Mouse (Mus musculus) embryonic facial prominence, embryonic 14.5 days (tissue): ENCODE measurements at regions not wholly inside any gene's neighbourhood (a gene's known extent, or its start where the extent isn't known, plus 50 kb on each side); places are given as distances from the start of the nearest gene placed in this dataset.

Experiments used
- ATAC-seq: fragments of 200-750 bp; cut with Nextera tagmentation; 2 replicates; pipeline ENCODE4 v1.8.0; 2017; ENCODE audit warnings: low read depth, moderate number of reproducible peaks, moderate TSS enrichment
- DNase-seq: peaks from one replicate; pipeline ENCODE4 v3.0.0-alpha.2; 2015; ENCODE audit warnings: low spot score
- H3K27ac ChIP-seq: fragments of 300-500 bp; sonication (generic); replicated peaks from 2 replicates; pipeline ENCODE4 v1.5.1; 2014; ENCODE audit warnings: low read depth, mild to moderate bottlenecking, low read length, moderate library complexity
- H3K27me3 ChIP-seq: fragments of 300-500 bp; sonication (generic); replicated peaks from 2 replicates; pipeline ENCODE4 v1.6.1; 2014; ENCODE audit warnings: low read length; ENCODE audit not compliant: control insufficient read depth, insufficient read depth
- H3K36me3 ChIP-seq: fragments of 300-500 bp; sonication (generic); 2 replicates; pipeline ENCODE4 v1.6.1; 2014; ENCODE audit warnings: low read length, mixed read lengths; ENCODE audit not compliant: control insufficient read depth, insufficient read depth
- H3K4me1 ChIP-seq: fragments of 300-500 bp; sonication (generic); 2 replicates; pipeline ENCODE4 v1.6.1; 2014; ENCODE audit warnings: antibody characterized with exemption, low read length; ENCODE audit not compliant: control insufficient read depth, insufficient read depth
- H3K4me2 ChIP-seq: fragments of 300-500 bp; sonication (generic); 2 replicates; pipeline ENCODE4 v1.6.1; 2014; ENCODE audit warnings: low read depth, mild to moderate bottlenecking, low read length, moderate library complexity, mixed read lengths
- H3K4me3 ChIP-seq: fragments of 300-500 bp; sonication (generic); 2 replicates; pipeline ENCODE4 v1.5.1; 2014; ENCODE audit warnings: low read depth, mild to moderate bottlenecking, low read length
- H3K9ac ChIP-seq: fragments of 300-500 bp; sonication (generic); 2 replicates; pipeline ENCODE4 v1.6.1; 2014; ENCODE audit warnings: low read depth, mild to moderate bottlenecking, low read length, moderate library complexity, mixed read lengths
- H3K9me3 ChIP-seq: fragments of 300-500 bp; sonication (generic); 2 replicates; pipeline ENCODE4 v1.6.1; 2016; ENCODE audit warnings: low read length; ENCODE audit not compliant: control insufficient read depth
- WGBS: fragments of 180-500 bp; shearing (Covaris S2); extraction: QIAGEN DNeasy Blood & Tissue Kit; methylation state at CpG from one replicate; pipeline ENCODE4 v1.1.7; 2014; 5-methylcytosine and 5-hydroxymethylcytosine counted together

- H3K9ac ChIP-seq: no peak overlapping the region
- H3K36me3 ChIP-seq: no peaks in the 10 kb centered on the region
- H3K27ac ChIP-seq: no peak overlapping the region
- no peaks in the 10 kb centered on the region for H3K9me3 ChIP-seq
- 82% methylated on average over 6 of the region's 6 CpGs for whole genome bisulfite sequencing
- H3K4me2 ChIP-seq: no peak overlapping the region
- H3K4me1 ChIP-seq: no peaks in the 10 kb centered on the region
- no peak overlapping the region for H3K4me3 ChIP-seq
- no peak for ATAC-seq
- DNase-seq: no peak
- H3K27me3 ChIP-seq: no peaks in the 10 kb centered on the region
These were observed 130.7 kb downstream of the Cep170 start for GRCm38 (mm10) chr1:176683146-176683545.

GRCm38 (mm10) chr1:176681971-176682370, 131.9 kb downstream of the Cep170 start:
- H3K4me2 ChIP-seq: no peak overlapping the region
- no peaks in the 10 kb centered on the region for H3K36me3 ChIP-seq
- H3K27ac ChIP-seq: no peak overlapping the region
- 81% methylated on average over 8 of the region's 8 CpGs for WGBS
- H3K4me3 ChIP-seq: no peak overlapping the region
- no peaks in the 10 kb centered on the region for H3K4me1 ChIP-seq
- ATAC-seq (no peak), DNase-seq (no peak)
- no peak overlapping the region for H3K9ac ChIP-seq
- H3K9me3 ChIP-seq: no peaks in the 10 kb centered on the region
- no peaks in the 10 kb centered on the region for H3K27me3 ChIP-seq

- no peak overlapping the region for H3K4me3 ChIP-seq
- no peaks in the 10 kb centered on the region for H3K4me1 ChIP-seq
- no peaks in the 10 kb centered on the region for H3K9me3 ChIP-seq
- H3K27ac ChIP-seq: no peak overlapping the region
- ATAC-seq (no peak), DNase-seq (no peak)
- no peak overlapping the region for H3K9ac ChIP-seq
- H3K27me3 ChIP-seq: no peaks in the 10 kb centered on the region
- no peaks in the 10 kb centered on the region for H3K36me3 ChIP-seq
- no peak overlapping the region for H3K4me2 ChIP-seq
These were observed 138.7 kb downstream of the Cep170 start for GRCm38 (mm10) chr1:176675184-176675583.

GRCm38 (mm10) chr1:176671081-176671480, 142.8 kb downstream of the Cep170 start:
- Histone ChIP-seq H3K27ac (no peak overlapping the region), H3K9me3 (no peaks in the 10 kb centered on the region), H3K4me2 (no peak overlapping the region), H3K27me3 (no peaks in the 10 kb centered on the region), H3K4me3 (no peak overlapping the region), H3K36me3 (no peaks in the 10 kb centered on the region), H3K9ac (no peak overlapping the region), H3K4me1 (no peaks in the 10 kb centered on the region)
- ATAC-seq (no peak), DNase-seq (no peak)
- 78% methylated on average over 3 of the region's 3 CpGs for WGBS

GRCm38 (mm10) chr1:176667552-176668306, 146.1 kb downstream of the Cep170 start:
- Histone ChIP-seq H3K27ac (no peak overlapping the region), H3K4me3 (no peak overlapping the region), H3K9me3 (0 out of 2 replicates have a peak, but pooled peaks cover 2% of the 10 kb centered on the region), H3K4me1 (no peaks in the 10 kb centered on the region), H3K27me3 (no peaks in the 10 kb centered on the region), H3K4me2 (no peak overlapping the region), H3K9ac (no peak overlapping the region), H3K36me3 (no peaks in the 10 kb centered on the region)
- no peak for ATAC-seq
- DNase-seq: no peak
- 65% methylated on average over 8 of the region's 8 CpGs for WGBS

- DNase-seq: no peak
- 90% methylated on average over 6 of the region's 6 CpGs for WGBS
- H3K36me3 ChIP-seq: no peaks in the 10 kb centered on the region
- H3K9ac ChIP-seq: no peak overlapping the region
- H3K4me2 ChIP-seq: no peak overlapping the region
- H3K9me3 ChIP-seq: no peaks in the 10 kb centered on the region
- no peak overlapping the region for H3K4me3 ChIP-seq
- H3K4me1 ChIP-seq: no peaks in the 10 kb centered on the region
- ATAC-seq: no peak
- no peaks in the 10 kb centered on the region for H3K27me3 ChIP-seq
- H3K27ac ChIP-seq: no peak overlapping the region
These were observed 153.6 kb downstream of the Cep170 start for GRCm38 (mm10) chr1:176660286-176660685.

- no peak overlapping the region for H3K4me2 ChIP-seq
- no peak overlapping the region for H3K4me3 ChIP-seq
- H3K4me1 ChIP-seq: no peaks in the 10 kb centered on the region
- H3K27ac ChIP-seq: no peak overlapping the region
- H3K36me3 ChIP-seq: no peaks in the 10 kb centered on the region
- DNase-seq: no peak
- H3K27me3 ChIP-seq: no peaks in the 10 kb centered on the region
- H3K9me3 ChIP-seq: no peaks in the 10 kb centered on the region
- no peak overlapping the region for H3K9ac ChIP-seq
- no peak for ATAC-seq
These were observed 155.2 kb downstream of the Cep170 start for GRCm38 (mm10) chr1:176658639-176659038.

- Histone ChIP-seq H3K27ac (no peak overlapping the region), H3K36me3 (no peaks in the 10 kb centered on the region), H3K9me3 (no peaks in the 10 kb centered on the region), H3K27me3 (no peaks in the 10 kb centered on the region), H3K9ac (no peak overlapping the region), H3K4me2 (no peak overlapping the region), H3K4me3 (no peak overlapping the region), H3K4me1 (no peaks in the 10 kb centered on the region)
- DNase-seq (no peak), ATAC-seq (no peak)
- 78% methylated on average over 3 of the region's 3 CpGs for WGBS
These were observed 158.2 kb downstream of the Cep170 start for GRCm38 (mm10) chr1:176655487-176656333.
